In genomic region chr4:122981930-122982329, GRCm38 (mm10) we compare ENCODE assay signal across 27 mouse cellular contexts. TPM values are rescaled to one million over a fixed set of nuclear protein-coding genes. Genes with fewer than 3 reads are reported as not detected.
DNase-seq lines count a peak whose midpoint lies in the region; ATAC-seq and TF ChIP-seq lines count a peak whose summit lies in the region.
"Had no signal": no experiment of that assay in that cellular context is flagged by ENCODE, and none has a peak within 500 bp of the region (broad histone marks: within the 10 kb centered on the region; RNA-seq: fewer than 3 reads in every experiment).

No protein-coding gene starts in this region.

- no peak for TF ChIP-seq CTCF in intestine, postnatal 0 days (IDR thresholded peaks at IDR 0.05; ENCODE audit: low read depth)

- H3K4me3 ChIP-seq in limb, embryonic 15.5 days: no peak overlapping the region
- no peak overlapping the region for H3K4me3 ChIP-seq in limb, embryonic 10.5 days
- H3K4me3 ChIP-seq in neural tube, embryonic 11.5 days (ENCODE audit: low read depth, low read length): no peak overlapping the region
- H3K4me3 ChIP-seq in neural tube, embryonic 15.5 days (replicated peaks): no peak overlapping the region
- no peak overlapping the region for H3K4me3 ChIP-seq in intestine, postnatal 0 days (ENCODE audit: low read depth, low read length)
- H3K4me3 ChIP-seq: embryonic facial prominence, embryonic 13.5 days; erythroblast, embryonic 14.5 days; heart, adult 2 months; heart, embryonic 13.5 days; midbrain, embryonic 12.5 days had no signal

- H3K36me3 ChIP-seq in limb, embryonic 15.5 days: no peaks in the 10 kb centered on the region
- no peaks in the 10 kb centered on the region for H3K36me3 ChIP-seq in limb, embryonic 10.5 days
- H3K36me3 ChIP-seq in neural tube, embryonic 11.5 days (ENCODE audit: control insufficient read depth, insufficient read depth, low read length): no peaks in the 10 kb centered on the region
- no peaks in the 10 kb centered on the region for H3K36me3 ChIP-seq in neural tube, embryonic 15.5 days
- H3K36me3 ChIP-seq in intestine, postnatal 0 days (ENCODE audit: control insufficient read depth, insufficient read depth): no peaks in the 10 kb centered on the region
- H3K36me3 ChIP-seq: embryonic facial prominence, embryonic 13.5 days; heart, embryonic 13.5 days; midbrain, embryonic 12.5 days had no signal

- H3K27ac ChIP-seq in limb, embryonic 15.5 days: 0 out of 2 replicates have a peak overlapping the region, but pooled peaks have one; percentile 23
- no peak overlapping the region for H3K27ac ChIP-seq in limb, embryonic 10.5 days
- no peak overlapping the region for H3K27ac ChIP-seq in neural tube, embryonic 11.5 days (ENCODE audit: low read depth, low read length)
- H3K27ac ChIP-seq in neural tube, embryonic 15.5 days (replicated peaks): no peak overlapping the region
- H3K27ac ChIP-seq in intestine, postnatal 0 days (ENCODE audit: low read depth, low read length): peak overlapping the region; percentile 82
- H3K27ac ChIP-seq: embryonic facial prominence, embryonic 13.5 days; heart, adult 2 months; heart, embryonic 13.5 days; midbrain, embryonic 12.5 days had no signal

- no peak for DNase-seq in limb, embryonic 10.5 days (ENCODE audit: low spot score)
- DNase-seq in neural tube, embryonic 11.5 days (ENCODE audit: low spot score): peak; percentile 29
- no peak for DNase-seq in urinary bladder, postnatal 14 days (ENCODE audit: low spot score)
- no peak for DNase-seq in right cerebral cortex, postnatal 4 days
- no peak for DNase-seq in cerebellum, postnatal 14 days
- DNase-seq: adrenal gland, postnatal 14 days; cerebellum, adult 11 months; cerebellum, adult 9-10 months; embryo, embryonic 11 days; heart, adult 2 months; heart, postnatal 10 days; kidney, adult 9 months; kidney, postnatal 10 days; layer of hippocampus, postnatal 36 days; left cerebral cortex, postnatal 4 days; retina, postnatal 1 day; right cerebral cortex, postnatal 25 days had no signal

- no peak overlapping the region for H3K9ac ChIP-seq in limb, embryonic 15.5 days
- no peak overlapping the region for H3K9ac ChIP-seq in neural tube, embryonic 11.5 days (ENCODE audit: low read length)
- no peak overlapping the region for H3K9ac ChIP-seq in neural tube, embryonic 15.5 days (replicated peaks)
- no peak overlapping the region; the same call in 1 of the 2 replicates for H3K9ac ChIP-seq in intestine, postnatal 0 days (ENCODE audit: low read depth, low read length)
- H3K9ac ChIP-seq: embryonic facial prominence, embryonic 13.5 days; heart, embryonic 13.5 days; midbrain, embryonic 12.5 days had no signal

- peaks cover 21% of the 10 kb centered on the region for H3K4me1 ChIP-seq in limb, embryonic 15.5 days
- peaks cover 26% of the 10 kb centered on the region for H3K4me1 ChIP-seq in limb, embryonic 10.5 days
- H3K4me1 ChIP-seq in neural tube, embryonic 11.5 days (ENCODE audit: control insufficient read depth, insufficient read depth, low read length): peaks cover 3% of the 10 kb centered on the region; the same call in 1 of the 2 replicates
- peaks cover 9% of the 10 kb centered on the region for H3K4me1 ChIP-seq in neural tube, embryonic 15.5 days
- peaks cover 7% of the 10 kb centered on the region; the same call in 1 of the 2 replicates for H3K4me1 ChIP-seq in intestine, postnatal 0 days (replicated peaks; ENCODE audit: control insufficient read depth, insufficient read depth, low read length)

- no peak overlapping the region for H3K4me2 ChIP-seq in limb, embryonic 15.5 days
- no peak overlapping the region for H3K4me2 ChIP-seq in neural tube, embryonic 11.5 days (ENCODE audit: low read depth)
- no peak overlapping the region for H3K4me2 ChIP-seq in neural tube, embryonic 15.5 days
- H3K4me2 ChIP-seq in intestine, postnatal 0 days (replicated peaks; ENCODE audit: low read depth): no peak overlapping the region
- H3K4me2 ChIP-seq: embryonic facial prominence, embryonic 13.5 days; heart, embryonic 13.5 days; midbrain, embryonic 12.5 days had no signal

- 57% methylated on average over 3 of the region's 3 CpGs for WGBS in limb, embryonic 15.5 days
- 52% methylated on average over 3 of the region's 3 CpGs for WGBS in limb, embryonic 10.5 days
- 26% methylated on average over 3 of the region's 3 CpGs for WGBS in neural tube, embryonic 11.5 days
- WGBS in neural tube, embryonic 15.5 days: 49% methylated on average over 3 of the region's 3 CpGs
- 27% methylated on average over 3 of the region's 3 CpGs for WGBS in intestine, postnatal 0 days

- H3K9me3 ChIP-seq in limb, embryonic 15.5 days: no peaks in the 10 kb centered on the region
- H3K9me3 ChIP-seq in limb, embryonic 10.5 days (replicated peaks): no peaks in the 10 kb centered on the region
- H3K9me3 ChIP-seq in neural tube, embryonic 11.5 days (ENCODE audit: control insufficient read depth, low read length): no peaks in the 10 kb centered on the region
- no peaks in the 10 kb centered on the region for H3K9me3 ChIP-seq in neural tube, embryonic 15.5 days (replicated peaks)
- H3K9me3 ChIP-seq in intestine, postnatal 0 days (ENCODE audit: control insufficient read depth): no peaks in the 10 kb centered on the region
- H3K9me3 ChIP-seq: embryonic facial prominence, embryonic 13.5 days; heart, embryonic 13.5 days; midbrain, embryonic 12.5 days had no signal

- H3K27me3 ChIP-seq in limb, embryonic 15.5 days: peaks cover 16% of the 10 kb centered on the region
- peaks cover 48% of the 10 kb centered on the region for H3K27me3 ChIP-seq in limb, embryonic 10.5 days (ENCODE audit: low read depth, poor library complexity, severe bottlenecking)
- H3K27me3 ChIP-seq in neural tube, embryonic 11.5 days (ENCODE audit: control insufficient read depth, insufficient read depth, low read length): peaks cover 5% of the 10 kb centered on the region; the same call in 1 of the 2 replicates
- H3K27me3 ChIP-seq in neural tube, embryonic 15.5 days (replicated peaks): peaks cover 20% of the 10 kb centered on the region
- H3K27me3 ChIP-seq in intestine, postnatal 0 days (replicated peaks; ENCODE audit: control insufficient read depth, insufficient read depth, low read length): peaks cover 2% of the 10 kb centered on the region; the same call in 1 of the 2 replicates

- ATAC-seq in limb, embryonic 15.5 days (ENCODE audit: insufficient number of reproducible peaks, low FRiP score, low TSS enrichment, low read depth): no peak
- no peak for ATAC-seq in neural tube, embryonic 11.5 days (ENCODE audit: insufficient read depth, low FRiP score, low TSS enrichment)
- ATAC-seq in neural tube, embryonic 15.5 days (ENCODE audit: low FRiP score): no peak
- no peak for ATAC-seq in intestine, postnatal 0 days
- ATAC-seq: forebrain, embryonic 16.5 days; hindbrain, embryonic 16.5 days; lung, postnatal 0 days had no signal

RNA-seq across cellular contexts. Expression of gene Mycl, which starts 13.5 kb away (rescaled TPM):
- polyA plus RNA-seq in limb, embryonic 15.5 days (2015; fragmentation: Nextera tagmentation; extraction: Ambion mirVana): 25.2 and 29.5 TPM in 2 replicates
- polyA plus RNA-seq in limb, embryonic 10.5 days (2016; fragmentation: Nextera tagmentation; extraction: Ambion mirVana): 25.5 and 28.6 TPM in 2 replicates
- 95.5 and 101 TPM in 2 replicates for polyA plus RNA-seq in neural tube, embryonic 11.5 days (2014; fragmentation: Nextera tagmentation; extraction: Ambion mirVana)
- 38.2 and 52.3 TPM in 2 replicates for polyA plus RNA-seq in neural tube, embryonic 15.5 days (2015; fragmentation: Nextera tagmentation; extraction: Ambion mirVana)
- polyA plus RNA-seq in intestine, postnatal 0 days (2015; fragmentation: Nextera tagmentation; extraction: Ambion mirVana): 2.5 and 2.9 TPM in 2 replicates

RNA-seq across cellular contexts. Expression of gene Mfsd2a, which starts 20.9 kb away (rescaled TPM):
- 16.0 and 18.3 TPM in 2 replicates for polyA plus RNA-seq in limb, embryonic 15.5 days (2015; fragmentation: Nextera tagmentation; extraction: Ambion mirVana)
- polyA plus RNA-seq in limb, embryonic 10.5 days (2016; fragmentation: Nextera tagmentation; extraction: Ambion mirVana): 10.1 and 10.7 TPM in 2 replicates
- 18.0 and 18.1 TPM in 2 replicates for polyA plus RNA-seq in neural tube, embryonic 11.5 days (2014; fragmentation: Nextera tagmentation; extraction: Ambion mirVana)
- 23.3 and 29.3 TPM in 2 replicates for polyA plus RNA-seq in neural tube, embryonic 15.5 days (2015; fragmentation: Nextera tagmentation; extraction: Ambion mirVana)
- 189 and 247 TPM in 2 replicates for polyA plus RNA-seq in intestine, postnatal 0 days (2015; fragmentation: Nextera tagmentation; extraction: Ambion mirVana)
- polyA plus RNA-seq: erythroblast, embryonic 14.5 days had no signal

RNA-seq across cellular contexts. Expression of gene Trit1, which starts 34.5 kb away (rescaled TPM):
- polyA plus RNA-seq in limb, embryonic 15.5 days (2015; fragmentation: Nextera tagmentation; extraction: Ambion mirVana): 20.9 and 21.3 TPM in 2 replicates
- polyA plus RNA-seq in limb, embryonic 10.5 days (2016; fragmentation: Nextera tagmentation; extraction: Ambion mirVana): 17.7 and 17.8 TPM in 2 replicates
- 22.3 and 25.4 TPM in 2 replicates for polyA plus RNA-seq in neural tube, embryonic 11.5 days (2014; fragmentation: Nextera tagmentation; extraction: Ambion mirVana)
- 21.0 and 21.9 TPM in 2 replicates for polyA plus RNA-seq in neural tube, embryonic 15.5 days (2015; fragmentation: Nextera tagmentation; extraction: Ambion mirVana)
- polyA plus RNA-seq in intestine, postnatal 0 days (2015; fragmentation: Nextera tagmentation; extraction: Ambion mirVana): 5.6 and 5.8 TPM in 2 replicates

Comparison
In these comparisons a context has a peak if more than half of its experiments do, and no peak if none do; other contexts are left out.
1. H3K27ac ChIP-seq: peak in limb, embryonic 15.5 days (single experiment) and intestine, postnatal 0 days (single experiment); none in limb, embryonic 10.5 days (single experiment), neural tube, embryonic 11.5 days (single experiment) and neural tube, embryonic 15.5 days (single experiment).